Mouse (Mus musculus) MEL (cell line): Measurements from ENCODE around the gene Brdt.

Experiments
- CTCF ChIP-seq, 3 experiments: IDR thresholded peaks in 2 of 3; conservative IDR thresholded peaks in 1 of 3; 2 replicates each; pipeline ENCODE4 v1.5.1; 2011 to 2012; ENCODE audit warnings: low read length in 3 of 3, low read depth in 2 of 3, mild to moderate bottlenecking in 2 of 3, improper control_type of control experiment in 1 of 3, inconsistent platforms in 1 of 3, mixed read lengths in 1 of 3, moderate library complexity in 1 of 3; ENCODE audit not compliant: control insufficient read depth in 1 of 3, insufficient read depth in 1 of 3, poor library complexity in 1 of 3, severe bottlenecking in 1 of 3
- EP300 ChIP-seq, 2 experiments: IDR thresholded peaks; 2 replicates each; pipeline ENCODE4 v1.6.1; 2011; ENCODE audit warnings: improper control_type of control experiment in 2 of 2, low read length in 2 of 2, low read depth in 1 of 2, mild to moderate bottlenecking in 1 of 2
- GATA1 ChIP-seq: IDR thresholded peaks from 2 replicates; pipeline ENCODE4 v1.6.1; 2011; ENCODE audit warnings: low read depth, low read length, improper control_type of control experiment
- USF1 ChIP-seq: IDR thresholded peaks from 2 replicates; pipeline ENCODE4 v1.6.1; 2014; ENCODE audit warnings: low read depth, mild to moderate bottlenecking, inconsistent platforms, low read length, improper control_type of control experiment, moderate library complexity
- ZKSCAN1 ChIP-seq: IDR thresholded peaks from 2 replicates; pipeline ENCODE4 v1.6.1; 2012; ENCODE audit warnings: low read depth, mild to moderate bottlenecking, inconsistent platforms, low read length, improper control_type of control experiment, moderate library complexity

GRCm38 (mm10) chr5:107342891-107343290 is 11.9 kb downstream of the Brdt start:
- no peak for TF ChIP-seq EP300 (IDR thresholded peaks at IDR 0.05; ENCODE audit: low read depth in 1 of 2, low read length in 2 of 2)
- no peak for TF ChIP-seq GATA1
- no peak for TF ChIP-seq CTCF (IDR thresholded peaks at IDR 0.05 in 2 of 3, conservative IDR thresholded peaks at IDR 0.05 in 1 of 3; ENCODE audit: control insufficient read depth in 1 of 3, insufficient read depth in 1 of 3, low read depth in 2 of 3, low read length in 3 of 3, poor library complexity in 1 of 3, severe bottlenecking in 1 of 3)
- no peak for TF ChIP-seq USF1
- TF ChIP-seq ZKSCAN1: no peak
